Mouse (Mus musculus): ENCODE data around the gene Zfp52. TPM values are rescaled to one million over a fixed set of nuclear protein-coding genes. Genes with fewer than 3 reads are reported as not detected.
A peak's percentile ranks its signal among the peaks of the same experiment; 100 is the strongest.

Zfp52 gene
- polyA plus RNA-seq, 1 experiment from 2014 or later, result 0.92 TPM

GRCm38 (mm10) chr17:21526270-21526669 lies 9.1 kb upstream of the Zfp52 start:
- no peak overlapping the region for H3K9ac ChIP-seq
- H3K9me3 ChIP-seq (replicated peaks), result no peaks in the 10 kb centered on the region
- no peaks in the 10 kb centered on the region for H3K36me3 ChIP-seq
- no peaks in the 10 kb centered on the region for H3K27me3 ChIP-seq
- no peak overlapping the region for H3K4me3 ChIP-seq (replicated peaks)
- H3K4me2 ChIP-seq, result no peak overlapping the region
- no peak overlapping the region for H3K27ac ChIP-seq
- DNase-seq (no peak), ATAC-seq (ENCODE audit: low read depth) (no peak)
- H3K4me1 ChIP-seq (replicated peaks), result no peaks in the 10 kb centered on the region

DNA sequence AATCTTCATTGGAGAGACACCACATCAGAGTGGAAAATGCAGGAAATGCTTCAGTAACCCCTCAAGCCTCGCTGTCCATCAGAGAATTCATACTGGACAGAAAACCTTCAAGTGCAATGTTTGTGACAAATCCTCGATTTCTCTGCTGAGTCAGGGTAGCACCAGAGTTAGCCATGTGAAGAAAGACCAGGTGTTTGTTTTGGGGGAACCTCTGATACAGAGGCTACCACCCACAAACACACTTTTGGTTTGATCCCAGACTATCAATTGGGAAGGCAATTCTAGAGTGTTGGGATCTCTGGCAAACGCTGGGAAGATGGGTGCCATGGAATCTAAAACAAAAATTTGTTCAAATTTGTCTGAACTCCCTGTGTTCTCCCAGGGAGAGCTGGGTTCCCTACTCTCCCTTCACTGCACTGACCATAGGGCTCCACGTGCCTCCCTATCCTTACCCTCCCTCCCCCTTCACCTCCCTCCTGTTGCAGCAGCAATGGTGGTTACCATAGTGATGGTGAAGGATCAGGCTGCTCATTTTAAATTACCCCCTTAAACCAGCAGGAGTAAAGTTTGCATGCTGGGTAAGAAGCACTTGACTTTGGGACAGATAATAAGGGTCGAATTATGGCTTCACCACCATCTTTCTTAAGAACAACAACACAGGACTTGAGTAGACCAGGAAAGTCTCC lies 4.6 kb upstream of the Zfp52 start:
- H3K27me3 ChIP-seq, result no peaks in the 10 kb centered on the region

DNA sequence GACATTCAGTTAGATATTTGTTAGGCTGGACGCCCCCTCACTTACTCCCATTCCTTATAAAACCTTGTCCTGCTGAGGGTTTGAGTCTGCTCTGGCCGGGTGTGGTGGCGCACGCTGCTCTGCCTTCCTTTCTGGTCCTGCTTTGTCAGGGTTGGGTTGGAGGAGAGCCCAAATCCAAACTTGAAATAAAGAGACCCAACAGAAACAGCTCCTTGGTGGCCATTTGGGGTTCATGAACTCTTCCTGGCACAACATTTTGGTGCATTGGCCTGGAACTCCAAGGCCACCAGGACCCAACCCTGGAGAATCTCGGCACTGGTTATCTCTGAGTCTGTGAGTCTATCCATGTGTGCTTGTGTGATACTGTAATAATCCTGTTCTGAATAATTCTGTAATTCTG lies 3.7 kb upstream of the Zfp52 start:
- peak overlapping the region; percentile 47 for H3K27ac ChIP-seq
- peak overlapping the region; percentile 88 for H3K4me2 ChIP-seq
- H3K9me3 ChIP-seq (replicated peaks), result no peaks in the 10 kb centered on the region
- H3K4me1 ChIP-seq (replicated peaks), result peaks cover 39% of the 10 kb centered on the region
- H3K36me3 ChIP-seq, result no peaks in the 10 kb centered on the region
- DNase-seq (no peak), ATAC-seq (ENCODE audit: low read depth) (no peak; the same call in 1 of the 2 replicates)
- peak overlapping the region; percentile 70 for H3K4me3 ChIP-seq (replicated peaks)
- no peaks in the 10 kb centered on the region for H3K27me3 ChIP-seq
- 63% methylated on average over 5 of the region's 5 CpGs for WGBS (ENCODE audit: insufficient replicate concordance)
- H3K9ac ChIP-seq, result peak overlapping the region; percentile 81; the same call in 1 of the 2 replicates

More for the DNA sequence above, 4.6 kb upstream of the Zfp52 start:
- H3K4me3 ChIP-seq (replicated peaks), result no peak overlapping the region
- no peak overlapping the region for H3K27ac ChIP-seq
- H3K36me3 ChIP-seq, result no peaks in the 10 kb centered on the region
- DNase-seq (no peak), ATAC-seq (ENCODE audit: low read depth) (no peak)
- H3K9me3 ChIP-seq (replicated peaks), result no peaks in the 10 kb centered on the region
- H3K4me1 ChIP-seq (replicated peaks), result peaks cover 35% of the 10 kb centered on the region
- no peak overlapping the region for H3K4me2 ChIP-seq
- 63% methylated on average over 5 of the region's 5 CpGs for WGBS (ENCODE audit: insufficient replicate concordance)
- no peak overlapping the region for H3K9ac ChIP-seq

DNA sequence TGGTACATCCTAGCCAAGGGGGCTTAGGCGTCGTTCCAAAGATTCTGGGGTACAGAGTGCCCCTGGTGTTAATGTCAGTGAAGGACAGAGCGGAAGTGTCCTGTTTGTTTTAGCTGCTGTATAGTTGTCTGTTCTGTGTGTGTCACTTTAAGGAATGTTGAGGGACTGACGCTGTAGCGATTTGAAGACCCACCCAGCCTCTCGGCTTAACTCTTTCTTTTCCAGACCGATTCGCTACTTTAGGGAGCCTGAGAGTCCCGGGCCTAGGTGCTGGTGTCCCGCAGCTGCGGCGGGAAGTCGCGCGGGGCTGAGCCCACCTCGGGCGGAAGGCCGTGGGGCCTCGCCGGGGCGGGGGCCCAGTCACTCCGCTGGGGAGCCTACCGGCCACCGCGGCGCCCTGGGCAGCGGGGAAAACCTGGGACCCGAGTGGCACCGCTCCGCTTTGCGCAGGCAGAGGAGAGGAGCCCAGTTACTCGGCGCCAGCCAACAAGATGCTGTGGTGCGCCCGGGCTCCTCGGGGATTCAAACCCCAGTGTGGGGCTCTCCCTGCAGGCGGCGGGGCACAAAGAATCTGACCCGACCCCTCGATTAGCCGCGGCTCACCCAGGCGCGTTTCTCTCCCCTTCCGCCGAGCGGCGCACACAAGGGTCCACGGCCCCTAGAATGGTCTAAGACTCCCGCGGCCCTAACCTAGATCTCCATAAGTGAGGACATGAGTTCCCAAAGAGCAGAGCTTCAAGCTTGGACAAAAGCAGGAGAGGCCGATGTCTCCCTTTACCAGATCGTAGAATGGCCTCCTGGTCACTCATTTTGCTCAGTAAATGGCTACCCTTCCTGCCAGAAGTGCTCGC lies 3.0 kb upstream of the Zfp52 start:
- ATAC-seq (ENCODE audit: low read depth) (peak; percentile 70), DNase-seq (peak; percentile 49)
- Histone ChIP-seq H3K4me3 (replicated peaks) (peak overlapping the region; percentile 70), H3K36me3 (no peaks in the 10 kb centered on the region), H3K4me1 (replicated peaks) (peaks cover 39% of the 10 kb centered on the region), H3K9me3 (replicated peaks) (no peaks in the 10 kb centered on the region), H3K9ac (peak overlapping the region; percentile 81), H3K4me2 (peak overlapping the region; percentile 88), H3K27me3 (no peaks in the 10 kb centered on the region), H3K27ac (peak overlapping the region; percentile 83)
- under 1% methylated on average over 54 of the region's 54 CpGs for WGBS (ENCODE audit: insufficient replicate concordance)

DNA sequence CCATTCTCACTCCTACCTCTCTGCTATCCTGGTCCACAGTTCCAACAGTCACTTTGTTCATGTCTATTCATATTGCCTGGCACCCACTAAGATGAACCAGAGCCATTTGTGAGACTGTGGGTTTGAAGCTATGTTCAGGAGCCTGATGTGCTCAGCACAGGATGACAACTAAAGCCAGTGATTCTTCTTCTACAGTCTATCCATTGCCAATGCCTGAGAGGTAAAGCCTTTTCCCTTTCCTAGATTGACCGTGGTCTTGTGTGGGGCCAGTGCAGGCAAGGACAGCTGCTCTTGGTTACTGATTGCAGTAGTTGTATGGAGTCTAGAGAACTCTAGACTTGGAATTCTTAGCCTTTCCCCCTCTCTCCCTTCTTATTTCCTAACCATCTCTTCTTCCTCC lies 1.4 kb upstream of the Zfp52 start:
- H3K4me1 ChIP-seq (replicated peaks), result peaks cover 39% of the 10 kb centered on the region
- no peak overlapping the region for H3K4me3 ChIP-seq (replicated peaks)
- no peak overlapping the region for H3K9ac ChIP-seq
- WGBS (ENCODE audit: insufficient replicate concordance), result 82% methylated on average over 1 of the region's 1 CpGs
- no peaks in the 10 kb centered on the region for H3K9me3 ChIP-seq (replicated peaks)
- H3K27me3 ChIP-seq, result no peaks in the 10 kb centered on the region
- no peaks in the 10 kb centered on the region for H3K36me3 ChIP-seq
- H3K4me2 ChIP-seq, result 0 out of 2 replicates have a peak overlapping the region, but pooled peaks have one; percentile 17
- no peak overlapping the region for H3K27ac ChIP-seq
- DNase-seq (no peak), ATAC-seq (ENCODE audit: low read depth) (no peak)

DNA sequence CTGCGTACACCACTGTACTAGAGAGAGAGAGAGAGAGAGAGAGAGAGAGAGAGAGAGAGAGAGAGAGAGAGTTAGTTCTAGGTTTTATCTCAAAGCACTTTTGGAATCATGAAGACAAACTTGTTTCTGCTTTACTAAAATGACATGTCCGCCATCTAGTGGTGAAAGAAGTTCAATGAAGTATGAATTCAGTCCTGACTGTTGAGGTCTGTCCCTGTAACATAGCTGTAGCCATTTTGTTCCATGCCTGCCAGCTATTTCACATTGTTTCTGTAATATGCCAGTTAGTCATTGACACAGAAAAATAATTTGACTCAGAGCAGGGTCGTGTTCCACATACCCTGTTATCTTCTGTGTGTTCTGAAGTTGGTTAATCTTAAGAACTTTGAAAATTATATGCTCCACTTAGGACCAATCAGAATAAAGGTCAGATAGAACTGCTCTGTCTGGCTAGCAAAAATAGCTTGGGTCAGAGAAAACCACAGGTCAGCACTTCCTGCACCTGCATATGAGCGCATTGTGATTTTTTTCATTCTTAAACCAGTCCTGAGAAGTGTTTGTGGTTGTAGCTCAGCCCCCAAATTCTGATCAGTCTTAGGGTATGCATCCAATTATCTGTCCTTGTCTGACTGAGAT lies 761 bp upstream of the Zfp52 start:
- 2% methylated on average over 4 of the region's 4 CpGs for WGBS (ENCODE audit: insufficient replicate concordance)
- Histone ChIP-seq H3K9ac (peak overlapping the region; percentile 69; the same call in 1 of the 2 replicates), H3K4me3 (replicated peaks) (0 out of 2 replicates have a peak overlapping the region, but pooled peaks have one; percentile 66), H3K27ac (peak overlapping the region; percentile 59; the same call in 1 of the 2 replicates), H3K4me1 (replicated peaks) (peaks cover 39% of the 10 kb centered on the region), H3K27me3 (no peaks in the 10 kb centered on the region), H3K4me2 (peak overlapping the region; percentile 84), H3K9me3 (replicated peaks) (no peaks in the 10 kb centered on the region), H3K36me3 (no peaks in the 10 kb centered on the region)
- DNase-seq (peak; percentile 45), ATAC-seq (ENCODE audit: low read depth) (peak; percentile 17; the same call in 1 of the 2 replicates)

DNA sequence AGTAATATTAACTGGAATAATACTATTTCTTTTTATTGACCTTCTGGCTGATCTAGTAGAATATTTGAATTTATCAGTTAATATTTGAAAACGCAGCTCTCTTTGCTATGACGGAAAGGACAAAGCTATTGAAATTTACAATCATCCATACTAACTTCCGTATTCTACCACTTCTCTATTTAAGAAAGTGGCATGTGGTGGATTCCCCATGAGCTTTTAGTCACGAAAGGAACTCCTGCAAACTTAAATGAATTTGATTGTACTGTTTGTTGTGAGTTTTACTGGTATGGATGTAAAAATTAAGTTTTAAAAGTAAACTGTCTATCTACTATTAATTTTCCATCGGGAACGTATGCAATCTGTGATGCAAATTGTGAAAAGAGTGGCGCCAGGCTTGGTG lies 757 bp downstream of the Zfp52 start:
- peak overlapping the region; percentile 69 for H3K9ac ChIP-seq
- WGBS (ENCODE audit: insufficient replicate concordance), result 14% methylated on average over 7 of the region's 7 CpGs
- peak overlapping the region; percentile 84 for H3K4me2 ChIP-seq
- ATAC-seq (ENCODE audit: low read depth), result no peak
- DNase-seq, result no peak
- peaks cover 39% of the 10 kb centered on the region for H3K4me1 ChIP-seq (replicated peaks)
- H3K9me3 ChIP-seq (replicated peaks), result no peaks in the 10 kb centered on the region
- H3K4me3 ChIP-seq (replicated peaks), result peak overlapping the region; percentile 66
- H3K27me3 ChIP-seq, result no peaks in the 10 kb centered on the region
- no peak overlapping the region for H3K27ac ChIP-seq
- no peaks in the 10 kb centered on the region for H3K36me3 ChIP-seq

GRCm38 (mm10) chr17:21536676-21537075 lies 1.3 kb downstream of the Zfp52 start:
- DNase-seq, result no peak
- no peak overlapping the region for H3K27ac ChIP-seq
- ATAC-seq (ENCODE audit: low read depth), result no peak
- H3K4me1 ChIP-seq (replicated peaks), result peaks cover 36% of the 10 kb centered on the region
- H3K9me3 ChIP-seq (replicated peaks), result no peaks in the 10 kb centered on the region
- H3K4me3 ChIP-seq (replicated peaks), result no peak overlapping the region
- no peaks in the 10 kb centered on the region for H3K36me3 ChIP-seq
- no peaks in the 10 kb centered on the region for H3K27me3 ChIP-seq
- 56% methylated on average over 2 of the region's 2 CpGs for WGBS (ENCODE audit: insufficient replicate concordance)
- no peak overlapping the region for H3K9ac ChIP-seq
- no peak overlapping the region for H3K4me2 ChIP-seq

- no peaks in the 10 kb centered on the region for H3K27me3 ChIP-seq
- ATAC-seq (ENCODE audit: low read depth) (no peak), DNase-seq (no peak)
- H3K4me1 ChIP-seq (replicated peaks), result no peaks in the 10 kb centered on the region
- no peak overlapping the region for H3K4me3 ChIP-seq (replicated peaks)
- no peak overlapping the region for H3K9ac ChIP-seq
- no peak overlapping the region for H3K27ac ChIP-seq
- no peaks in the 10 kb centered on the region for H3K9me3 ChIP-seq (replicated peaks)
- 75% methylated on average over 2 of the region's 2 CpGs for WGBS (ENCODE audit: insufficient replicate concordance)
- H3K4me2 ChIP-seq, result no peak overlapping the region
- peaks cover 7% of the 10 kb centered on the region for H3K36me3 ChIP-seq
Measured at GRCm38 (mm10) chr17:21557831-21558230, 22.5 kb downstream of the Zfp52 start.

DNA sequence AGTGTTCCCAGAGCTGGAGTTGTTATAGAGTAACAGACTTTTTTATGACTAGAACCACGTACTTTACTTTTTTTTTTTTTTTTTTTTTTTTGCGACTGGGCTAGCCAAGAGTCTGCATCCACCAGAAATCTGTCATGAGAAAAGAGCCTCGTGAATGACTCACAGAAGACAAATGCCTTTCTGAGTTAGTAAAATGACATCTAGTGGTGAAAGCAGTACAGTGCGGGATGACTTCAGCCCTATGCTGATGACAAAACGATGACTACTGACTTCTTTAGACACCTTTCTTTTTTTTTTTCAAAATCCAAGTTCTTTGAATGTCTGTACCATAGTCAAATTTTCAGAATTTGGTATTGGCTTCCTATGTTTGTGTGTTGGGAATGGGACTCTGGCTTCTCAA lies 30.9 kb downstream of the Zfp52 start:
- 2% methylated on average over 5 of the region's 5 CpGs for WGBS (ENCODE audit: insufficient replicate concordance)
- ATAC-seq (ENCODE audit: low read depth) (peak; percentile 67), DNase-seq (peak; percentile 14)
- Histone ChIP-seq H3K27me3 (no peaks in the 10 kb centered on the region), H3K27ac (peak overlapping the region; percentile 90), H3K4me2 (peak overlapping the region; percentile 88), H3K4me3 (replicated peaks) (peak overlapping the region; percentile 78), H3K9me3 (replicated peaks) (no peaks in the 10 kb centered on the region), H3K36me3 (no peaks in the 10 kb centered on the region), H3K4me1 (replicated peaks) (peaks cover 19% of the 10 kb centered on the region), H3K9ac (peak overlapping the region; percentile 81)

DNA sequence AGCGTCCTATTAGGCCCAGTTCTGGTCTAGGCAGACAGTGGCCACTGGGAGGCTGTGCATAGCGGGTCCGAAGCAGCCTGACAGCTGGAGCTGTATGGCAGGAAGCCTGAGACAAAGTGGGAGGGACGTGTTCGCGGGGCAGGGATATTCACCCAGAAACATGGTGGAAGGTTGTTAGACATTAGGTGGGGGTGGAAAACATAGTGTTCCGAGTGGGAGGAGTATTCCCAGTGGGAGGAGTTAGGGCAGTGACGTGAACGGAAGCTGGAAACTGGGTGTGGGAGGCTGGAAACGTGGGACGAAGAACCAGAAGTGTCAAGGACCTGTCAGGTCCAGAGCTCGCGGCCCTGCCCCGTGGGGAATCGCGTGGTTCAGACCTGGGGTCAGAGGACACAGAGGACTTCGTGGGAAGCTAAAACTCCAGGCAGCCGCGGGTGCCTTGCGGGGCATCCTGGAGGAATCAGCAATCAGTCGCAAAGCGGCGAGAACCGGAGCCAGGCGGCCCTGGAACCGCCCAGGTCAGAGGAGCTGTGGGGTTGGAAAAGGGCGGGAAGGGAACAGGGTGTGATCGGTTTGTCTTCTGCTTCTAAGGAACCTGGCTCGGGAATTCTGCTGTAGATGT lies 31.5 kb downstream of the Zfp52 start, which contains the start of gene Zfp948:
Gene Zfp948, plus strand, starts transcription at position 281 of the 622 bp plus-strand sequence.
- Histone ChIP-seq H3K36me3 (no peaks in the 10 kb centered on the region), H3K9me3 (replicated peaks) (no peaks in the 10 kb centered on the region), H3K27me3 (no peaks in the 10 kb centered on the region), H3K4me2 (peak within 1 kb of the TSS; percentile 88), H3K4me1 (replicated peaks) (peaks cover 19% of the 10 kb centered on the region), H3K27ac (peak within 1 kb of the TSS; percentile 90), H3K9ac (peak within 1 kb of the TSS; percentile 81), H3K4me3 (replicated peaks) (peak within 1 kb of the TSS; percentile 78)
- 1% methylated on average over 29 of the region's 29 CpGs for WGBS (ENCODE audit: insufficient replicate concordance)
- ATAC-seq (ENCODE audit: low read depth) (peak; percentile 88), DNase-seq (peak; percentile 76)

All from liver, embryonic 13.5 days (tissue).